Mouse (Mus musculus): ENCODE measurements around the gene Zbtb48.
A peak's percentile ranks its signal among the peaks of the same experiment; 100 is the strongest.
"Not testable (repeated sequence)": the region's sequence is repeated elsewhere in the genome, so short reads cannot be mapped to it uniquely, and the experiment has no call there.

The Zbtb48 gene

GRCm38 (mm10) chr4:152027524-152027923 lies at the start of gene Zbtb48:
Gene Zbtb48 (minus strand): TSS chr4:152027671.
- peak; percentile 98 for DNase-seq (ENCODE audit: low spot score in 2 of 2)

GRCm38 (mm10) chr4:152077191-152077590 lies 49.7 kb upstream of the Zbtb48 start:
- no peak for DNase-seq (ENCODE audit: low spot score in 2 of 2)

GRCm38 (mm10) chr4:152074548-152074947 lies 47.1 kb upstream of the Zbtb48 start:
- DNase-seq (ENCODE audit: low spot score in 2 of 2), result no peak

GRCm38 (mm10) chr4:152073715-152074114 lies 46.2 kb upstream of the Zbtb48 start:
- no peak for DNase-seq (ENCODE audit: low spot score in 2 of 2)

- DNase-seq (ENCODE audit: low spot score in 2 of 2), result peak in 1 of 2 experiments; percentile 15
Observed at GRCm38 (mm10) chr4:152072655-152073054, 45.2 kb upstream of the Zbtb48 start.

GRCm38 (mm10) chr4:152072121-152072601 lies 44.7 kb upstream of the Zbtb48 start, which contains the start of gene Plekhg5:
Gene Plekhg5 (plus strand): TSS chr4:152072498.
- peak; percentile 63 to 81 for DNase-seq (ENCODE audit: low spot score in 2 of 2)

GRCm38 (mm10) chr4:152070494-152071396 lies 43.3 kb upstream of the Zbtb48 start:
- DNase-seq (ENCODE audit: low spot score in 2 of 2), result no peak

GRCm38 (mm10) chr4:152069245-152069644 lies 41.8 kb upstream of the Zbtb48 start:
- no peak for DNase-seq (ENCODE audit: low spot score in 2 of 2)

- peak; percentile 14 to 46 for DNase-seq (ENCODE audit: low spot score in 2 of 2)
Observed at GRCm38 (mm10) chr4:152068166-152068724, 40.8 kb upstream of the Zbtb48 start.

GRCm38 (mm10) chr4:152067280-152067679 lies 39.8 kb upstream of the Zbtb48 start:
- no peak for DNase-seq (ENCODE audit: low spot score in 2 of 2)

GRCm38 (mm10) chr4:152062390-152063110 lies 35.1 kb upstream of the Zbtb48 start:
- peak; percentile 51 to 74 for DNase-seq (ENCODE audit: low spot score in 2 of 2)

- DNase-seq (ENCODE audit: low spot score in 2 of 2), result no peak
Observed at GRCm38 (mm10) chr4:152044609-152045008, 17.1 kb upstream of the Zbtb48 start.

- DNase-seq (ENCODE audit: low spot score in 2 of 2), result no peak
Observed at GRCm38 (mm10) chr4:152043171-152043570, 15.7 kb upstream of the Zbtb48 start.

GRCm38 (mm10) chr4:152041924-152042641 lies 14.6 kb upstream of the Zbtb48 start:
- no peak for DNase-seq (ENCODE audit: low spot score in 2 of 2)

GRCm38 (mm10) chr4:152039831-152040310 lies 12.4 kb upstream of the Zbtb48 start:
- DNase-seq (ENCODE audit: low spot score in 2 of 2), result no peak

- peak; percentile 85 to 91 for DNase-seq (ENCODE audit: low spot score in 2 of 2)
Observed at GRCm38 (mm10) chr4:152038985-152039830, 11.7 kb upstream of the Zbtb48 start, which contains the start of gene Nol9. Gene Nol9 (plus strand): TSS chr4:152039321.

- DNase-seq (ENCODE audit: low spot score in 2 of 2), result no peak
Observed at GRCm38 (mm10) chr4:152038225-152038984, 10.9 kb upstream of the Zbtb48 start, which contains the start of gene Tas1r1. Gene Tas1r1 (minus strand): TSS chr4:152038568.

- DNase-seq (ENCODE audit: low spot score in 2 of 2), result not testable (repeated sequence)
Observed at GRCm38 (mm10) chr4:152036464-152036863, 9.0 kb upstream of the Zbtb48 start.

- DNase-seq (ENCODE audit: low spot score in 2 of 2), result no peak
Observed at GRCm38 (mm10) chr4:152032922-152033321, 5.5 kb upstream of the Zbtb48 start.
